Mouse (Mus musculus): ENCODE data around the gene Kank4.

DNA sequence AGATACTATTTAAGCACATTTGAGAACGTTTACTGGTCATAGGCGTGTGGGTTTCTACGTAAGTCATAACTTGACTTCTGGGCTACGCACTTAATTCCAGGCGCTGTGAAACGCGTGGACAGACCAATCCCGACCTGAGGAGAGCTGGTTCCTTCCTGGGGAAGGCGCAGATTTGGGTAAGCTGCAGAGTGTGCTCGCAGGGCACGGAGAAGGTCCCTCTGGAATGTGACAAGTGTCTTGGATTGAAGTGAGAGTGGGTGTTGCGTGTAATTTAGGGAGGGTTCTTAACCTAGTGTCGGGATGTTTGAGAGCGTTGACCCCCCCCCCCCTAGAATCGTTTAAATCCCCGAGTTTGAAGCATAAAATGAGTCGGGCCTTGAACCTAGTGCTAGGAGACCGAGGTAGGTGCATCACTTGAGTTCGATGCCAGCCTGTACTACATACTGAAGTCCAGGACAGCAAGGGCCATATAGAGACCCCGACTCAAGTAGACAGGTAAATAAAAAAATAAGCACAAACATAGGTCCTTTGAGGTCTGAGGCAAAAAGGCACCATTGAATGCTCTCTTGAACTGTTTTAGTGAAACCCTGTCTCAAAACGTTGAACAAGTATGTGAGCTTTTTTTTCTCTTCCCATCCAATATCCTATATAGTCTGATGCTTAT is 89.9 kb downstream of the Kank4 start:
- TF ChIP-seq CTCF (IDR thresholded peaks at IDR 0.05; ENCODE audit: insufficient read depth, low read depth, low read length) (no peak), POLR2A (IDR thresholded peaks at IDR 0.05; ENCODE audit: insufficient read depth, low read depth, low read length) (no peak)
